Mouse (Mus musculus) hindbrain, embryonic 14.5 days (tissue): ENCODE results near the gene Ly6g6e. TPM values are rescaled to one million over a fixed set of nuclear protein-coding genes. Genes with fewer than 3 reads are reported as not detected.

Experiments used
- ATAC-seq: fragments of 200-750 bp; cut with Nextera tagmentation; 2 replicates; pipeline ENCODE4 v1.8.0; 2017; ENCODE audit warnings: moderate number of reproducible peaks, mild to moderate bottlenecking, moderate TSS enrichment, moderate library complexity; ENCODE audit not compliant: low FRiP score
- DNase-seq: peaks from one replicate; pipeline ENCODE4 v3.0.0-alpha.2; 2015; ENCODE audit warnings: low spot score
- H3K27ac ChIP-seq: fragments of 300-500 bp; sonication (generic); 2 replicates; pipeline ENCODE4 v1.5.1; 2014; ENCODE audit warnings: mild to moderate bottlenecking, moderate library complexity
- H3K27me3 ChIP-seq: fragments of 300-500 bp; sonication (generic); 2 replicates; pipeline ENCODE4 v1.6.1; 2014; ENCODE audit warnings: mild to moderate bottlenecking, low read length, mixed read lengths; ENCODE audit not compliant: control insufficient read depth, insufficient read depth
- H3K36me3 ChIP-seq: fragments of 300-500 bp; sonication (generic); replicated peaks from 2 replicates; pipeline ENCODE4 v1.6.1; 2014; ENCODE audit not compliant: control insufficient read depth, insufficient read depth
- H3K4me1 ChIP-seq: fragments of 300-500 bp; sonication (generic); replicated peaks from 2 replicates; pipeline ENCODE4 v1.6.1; 2014; ENCODE audit warnings: antibody characterized with exemption, low read length, mixed read lengths; ENCODE audit not compliant: control insufficient read depth, insufficient read depth
- H3K4me2 ChIP-seq: fragments of 300-500 bp; sonication (generic); replicated peaks from 2 replicates; pipeline ENCODE4 v1.6.1; 2014; ENCODE audit warnings: mild to moderate bottlenecking, moderate library complexity
- H3K4me3 ChIP-seq: fragments of 300-500 bp; sonication (generic); replicated peaks from 2 replicates; pipeline ENCODE4 v1.5.1; 2014; ENCODE audit warnings: mild to moderate bottlenecking, low read length
- H3K9ac ChIP-seq: fragments of 300-500 bp; sonication (generic); 2 replicates; pipeline ENCODE4 v1.6.1; 2014
- H3K9me3 ChIP-seq: fragments of 300-500 bp; sonication (generic); 2 replicates; pipeline ENCODE4 v1.6.1; 2016; ENCODE audit warnings: low read length; ENCODE audit not compliant: control insufficient read depth
- WGBS: fragments of 180-500 bp; shearing (Covaris S2); extraction: QIAGEN DNeasy Blood & Tissue Kit; methylation state at CpG from one replicate; pipeline ENCODE4 v1.1.7; 2014; 5-methylcytosine and 5-hydroxymethylcytosine counted together
- polyA plus RNA-seq: library from polyadenylated mRNA; unstranded; fragments of >200 nt; fragmentation: Nextera tagmentation; extraction: Ambion mirVana; gene quantifications from 2 replicates; pipeline ENCODE4 v1.2.1, GENCODE M21; 2014

Gene Ly6g6e
- polyA plus RNA-seq, 1 experiment from 2014 or later, result not detected

GRCm38 (mm10) chr17:35068213-35068914, 8.3 kb upstream of the Ly6g6e start:
- Histone ChIP-seq H3K27me3 (peaks cover 35% of the 10 kb centered on the region), H3K4me2 (no peak overlapping the region), H3K27ac (no peak overlapping the region), H3K9ac (no peak overlapping the region), H3K36me3 (peaks cover 3% of the 10 kb centered on the region; the same call in 1 of the 2 replicates), H3K4me3 (no peak overlapping the region), H3K4me1 (peaks cover 5% of the 10 kb centered on the region), H3K9me3 (no peaks in the 10 kb centered on the region)
- WGBS, result 87% methylated on average over 17 of the region's 17 CpGs
- ATAC-seq (no peak), DNase-seq (no peak)

DNA sequence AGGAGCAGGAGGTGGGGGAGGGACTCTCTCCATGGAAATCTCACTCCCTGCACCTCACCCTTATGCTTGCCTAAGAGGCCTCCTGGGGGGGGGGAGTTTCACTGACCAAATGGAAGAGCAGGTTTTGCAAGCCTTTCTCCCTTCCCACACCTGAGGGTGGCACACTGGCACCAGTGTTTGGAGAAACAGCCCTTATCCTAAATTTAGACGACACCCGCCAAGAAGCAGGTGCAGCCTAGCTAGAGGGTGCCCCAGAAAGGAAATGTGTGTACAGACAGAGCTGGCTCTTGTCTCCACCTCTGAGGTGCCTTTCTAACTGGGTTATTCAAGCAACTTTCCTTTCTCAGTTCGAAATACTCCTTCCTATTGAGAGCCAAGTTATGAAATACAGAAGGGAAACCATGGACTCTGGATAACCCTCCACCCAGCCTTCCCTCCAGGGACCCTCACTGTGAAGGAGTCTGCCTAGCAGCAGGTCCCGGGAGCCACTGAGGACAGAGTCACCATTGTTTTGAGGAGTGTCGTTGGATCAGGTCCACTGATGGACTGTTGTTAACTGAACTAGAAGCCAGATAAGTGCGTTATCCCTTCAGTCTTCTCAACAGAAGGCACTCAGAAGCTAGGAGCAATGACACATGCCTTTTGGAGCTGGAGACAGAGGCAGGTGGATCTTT, 6.0 kb upstream of the Ly6g6e start:
- Histone ChIP-seq H3K4me3 (no peak overlapping the region), H3K4me1 (no peaks in the 10 kb centered on the region), H3K9ac (no peak overlapping the region), H3K27ac (no peak overlapping the region), H3K4me2 (no peak overlapping the region), H3K27me3 (peaks cover 15% of the 10 kb centered on the region), H3K9me3 (no peaks in the 10 kb centered on the region), H3K36me3 (no peaks in the 10 kb centered on the region)
- no peak for ATAC-seq
- WGBS, result 70% methylated on average over 6 of the region's 6 CpGs
- DNase-seq, result no peak

- H3K4me3 ChIP-seq, result no peak overlapping the region
- H3K27ac ChIP-seq, result no peak overlapping the region
- no peak for ATAC-seq
- H3K4me1 ChIP-seq, result no peaks in the 10 kb centered on the region
- no peaks in the 10 kb centered on the region for H3K9me3 ChIP-seq
- 85% methylated on average over 9 of the region's 9 CpGs for WGBS
- no peak overlapping the region for H3K9ac ChIP-seq
- H3K36me3 ChIP-seq, result no peaks in the 10 kb centered on the region
- H3K4me2 ChIP-seq, result no peak overlapping the region
- H3K27me3 ChIP-seq, result peaks cover 8% of the 10 kb centered on the region
- no peak for DNase-seq
These were observed 5.2 kb upstream of the Ly6g6e start for GRCm38 (mm10) chr17:35071454-35071853.

- no peaks in the 10 kb centered on the region for H3K9me3 ChIP-seq
- ATAC-seq (no peak), DNase-seq (no peak)
- H3K4me1 ChIP-seq, result 0 out of 2 replicates have a peak, but pooled peaks cover 5% of the 10 kb centered on the region
- H3K36me3 ChIP-seq, result no peaks in the 10 kb centered on the region
- 57% methylated on average over 17 of the region's 17 CpGs for WGBS
- H3K27me3 ChIP-seq, result no peaks in the 10 kb centered on the region
- H3K9ac ChIP-seq, result no peak overlapping the region
- H3K4me2 ChIP-seq, result no peak overlapping the region
- H3K27ac ChIP-seq, result no peak overlapping the region
- no peak overlapping the region for H3K4me3 ChIP-seq
These were observed 2.6 kb upstream of the Ly6g6e start for GRCm38 (mm10) chr17:35074097-35074496.

- no peaks in the 10 kb centered on the region for H3K27me3 ChIP-seq
- H3K27ac ChIP-seq, result no peak overlapping the region
- H3K9ac ChIP-seq, result no peak overlapping the region
- 0 out of 2 replicates have a peak overlapping the region, but pooled peaks have one; percentile 6 for H3K4me3 ChIP-seq
- no peak for DNase-seq
- peak overlapping the region; percentile 38 for H3K4me2 ChIP-seq
- no peaks in the 10 kb centered on the region for H3K9me3 ChIP-seq
- no peak for ATAC-seq
- WGBS, result 67% methylated on average over 2 of the region's 2 CpGs
- H3K36me3 ChIP-seq, result no peaks in the 10 kb centered on the region
- H3K4me1 ChIP-seq, result 0 out of 2 replicates have a peak, but pooled peaks cover 5% of the 10 kb centered on the region
These were observed 583 bp downstream of the Ly6g6e start for GRCm38 (mm10) chr17:35077285-35077684.

- Histone ChIP-seq H3K4me3 (peak within 1 kb of the TSS; percentile 6; the same call in 1 of the 2 replicates), H3K4me2 (peak within 1 kb of the TSS; percentile 38), H3K9me3 (no peaks in the 10 kb centered on the region), H3K9ac (no peak within 1 kb of the TSS; the same call in 1 of the 2 replicates), H3K4me1 (0 out of 2 replicates have a peak, but pooled peaks cover 5% of the 10 kb centered on the region), H3K36me3 (no peaks in the 10 kb centered on the region), H3K27me3 (no peaks in the 10 kb centered on the region), H3K27ac (no peak within 1 kb of the TSS)
- DNase-seq, result no peak
- ATAC-seq, result no peak
- WGBS, result 13% methylated on average over 14 of the region's 14 CpGs
These were observed 1.1 kb downstream of the Ly6g6e start, which contains the start of gene Ly6g6d for GRCm38 (mm10) chr17:35077786-35078233. Ly6g6d (minus strand) TSS chr17:35078065.

GRCm38 (mm10) chr17:35079778-35080177, 3.1 kb downstream of the Ly6g6e start:
- Histone ChIP-seq H3K9me3 (no peaks in the 10 kb centered on the region), H3K4me1 (0 out of 2 replicates have a peak, but pooled peaks cover 5% of the 10 kb centered on the region), H3K27me3 (no peaks in the 10 kb centered on the region), H3K4me2 (no peak overlapping the region), H3K9ac (no peak overlapping the region), H3K36me3 (no peaks in the 10 kb centered on the region), H3K4me3 (no peak overlapping the region), H3K27ac (no peak overlapping the region)
- ATAC-seq, result no peak
- no peak for DNase-seq
- WGBS, result 70% methylated on average over 9 of the region's 9 CpGs

DNA sequence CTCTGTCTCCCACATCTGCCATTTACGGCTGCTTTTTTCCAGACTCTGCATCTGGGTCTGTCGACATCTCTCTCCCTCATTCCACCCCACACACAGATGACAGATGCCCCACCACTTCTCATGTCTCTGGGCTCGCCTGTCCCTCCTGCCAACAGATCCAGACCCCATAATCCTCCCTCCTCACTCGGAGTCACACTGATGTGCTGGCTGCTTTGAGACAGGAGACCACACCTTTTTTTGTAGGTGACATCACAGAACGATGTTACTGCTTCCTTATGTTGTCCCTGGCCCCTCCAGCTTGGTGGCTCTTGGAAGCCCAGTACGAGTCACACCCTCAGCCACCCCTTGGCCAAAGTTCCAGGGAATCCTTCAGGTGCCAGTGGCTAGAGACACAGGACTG, 3.5 kb downstream of the Ly6g6e start:
- no peaks in the 10 kb centered on the region for H3K36me3 ChIP-seq
- H3K27me3 ChIP-seq, result no peaks in the 10 kb centered on the region
- DNase-seq (no peak), ATAC-seq (no peak)
- H3K9me3 ChIP-seq, result no peaks in the 10 kb centered on the region
- no peak overlapping the region for H3K9ac ChIP-seq
- WGBS, result 72% methylated on average over 6 of the region's 6 CpGs
- H3K4me2 ChIP-seq, result no peak overlapping the region
- no peak overlapping the region for H3K4me3 ChIP-seq
- 0 out of 2 replicates have a peak, but pooled peaks cover 5% of the 10 kb centered on the region for H3K4me1 ChIP-seq
- no peak overlapping the region for H3K27ac ChIP-seq

DNA sequence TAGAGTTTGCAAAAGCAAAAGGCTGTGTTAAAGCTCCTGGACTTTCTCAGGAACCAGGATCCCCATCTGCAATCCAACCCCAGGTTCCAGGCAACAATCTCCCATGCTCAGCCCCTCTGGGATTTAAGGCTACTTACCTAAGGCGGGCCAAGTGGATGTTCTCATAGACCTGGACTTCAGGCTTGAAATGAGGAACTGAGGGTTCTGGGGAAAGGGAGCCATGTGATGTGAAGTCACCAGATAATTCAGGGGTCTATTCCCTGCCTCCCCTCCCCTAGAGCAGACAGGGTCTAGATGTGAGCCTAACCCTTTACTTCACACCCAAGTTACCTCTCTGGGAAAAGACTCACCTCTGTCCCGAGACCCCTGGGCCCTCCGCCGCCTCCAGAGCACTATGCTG, 4.0 kb downstream of the Ly6g6e start:
- Histone ChIP-seq H3K4me3 (no peak overlapping the region), H3K36me3 (no peaks in the 10 kb centered on the region), H3K27ac (no peak overlapping the region), H3K4me2 (no peak overlapping the region), H3K4me1 (0 out of 2 replicates have a peak, but pooled peaks cover 5% of the 10 kb centered on the region), H3K9me3 (no peaks in the 10 kb centered on the region), H3K9ac (peak overlapping the region; percentile 11; the same call in 1 of the 2 replicates), H3K27me3 (no peaks in the 10 kb centered on the region)
- DNase-seq (no peak), ATAC-seq (no peak)
- 66% methylated on average over 4 of the region's 4 CpGs for WGBS
